Mouse (Mus musculus): Measurements from ENCODE around the gene Zfp366.

DNA sequence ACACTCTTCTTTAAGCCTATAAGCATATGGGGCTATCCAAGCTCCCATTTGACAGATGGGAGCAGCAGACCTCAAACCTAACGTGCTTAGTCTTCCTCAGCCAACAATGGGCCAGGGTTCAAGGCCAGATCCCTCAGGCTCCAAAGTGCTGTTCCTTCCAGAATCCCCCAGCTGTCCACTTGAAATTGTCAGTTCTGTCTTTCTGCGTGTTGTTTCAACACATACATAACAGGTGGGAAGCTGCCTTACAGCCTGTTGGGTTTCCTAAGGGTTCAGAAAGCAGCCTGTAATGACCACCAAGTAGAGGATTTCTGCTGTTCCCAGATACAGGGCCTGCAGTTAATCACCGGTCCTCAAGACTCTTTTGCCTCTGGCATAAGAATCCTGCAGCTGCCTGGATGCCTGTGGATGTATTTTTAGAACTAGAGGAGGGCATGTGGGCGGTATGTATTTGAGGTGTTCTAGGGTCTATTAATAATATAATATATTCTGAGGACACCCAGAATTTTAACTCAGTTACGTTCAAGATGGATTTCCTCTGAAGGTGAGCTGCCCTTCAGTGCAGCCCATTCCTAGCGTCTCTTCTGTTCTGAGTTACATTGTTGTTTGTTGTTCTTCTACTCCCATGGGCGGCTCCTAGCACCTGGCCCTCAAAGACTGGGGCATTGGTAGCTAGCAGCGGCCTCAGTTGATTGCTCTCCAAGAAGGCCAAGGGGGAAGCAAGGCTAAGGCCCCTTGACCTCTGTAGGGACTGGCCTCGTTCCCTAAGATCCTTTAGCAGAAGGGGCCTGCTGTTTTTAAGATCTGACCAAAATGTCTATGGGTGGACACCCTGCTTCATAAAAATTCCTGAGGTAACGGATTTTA is 41.0 kb downstream of the Zfp366 start:
- TF ChIP-seq CTCF (IDR thresholded peaks at IDR 0.05; ENCODE audit: borderline replicate concordance, insufficient read depth, low read depth, low read length) (no peak), POLR2A (IDR thresholded peaks at IDR 0.05; ENCODE audit: borderline replicate concordance, insufficient read depth, low read length) (no peak)

All from cerebellum, adult 2 months (tissue).